Mouse (Mus musculus) small intestine, adult 2 months (tissue): ENCODE data around the gene Nox4. TPM values are rescaled to one million over a fixed set of nuclear protein-coding genes. Genes with fewer than 3 reads are reported as not detected.
"Not testable (repeated sequence)": the region's sequence is repeated elsewhere in the genome, so short reads cannot be mapped to it uniquely, and the experiment has no call there.

ENCODE experiments used
- H3K27ac ChIP-seq: fragments of 200-500 bp; 2 replicates; pipeline ENCODE4 v1.5.1; 2012; ENCODE audit warnings: low read depth, low read length, control low read depth, inconsistent platforms; ENCODE audit not compliant: insufficient read depth
- H3K27me3 ChIP-seq: fragments of 200-500 bp; 2 replicates; pipeline ENCODE4 v1.6.1; 2012; ENCODE audit warnings: mild to moderate bottlenecking, moderate library complexity, low read length, inconsistent platforms; ENCODE audit not compliant: control insufficient read depth, insufficient read depth
- H3K36me3 ChIP-seq: fragments of 200-500 bp; 2 replicates; pipeline ENCODE4 v1.6.1; 2012; ENCODE audit warnings: mild to moderate bottlenecking, low read length, control low read depth, inconsistent platforms; ENCODE audit not compliant: control insufficient read depth, insufficient read depth
- H3K4me1 ChIP-seq: fragments of 200-500 bp; 2 replicates; pipeline ENCODE4 v1.6.1; 2012; ENCODE audit warnings: low read length, inconsistent platforms, mixed read lengths; ENCODE audit not compliant: control insufficient read depth, insufficient read depth, insufficient read length
- H3K4me3 ChIP-seq: fragments of 200-500 bp; 2 replicates; pipeline ENCODE4 v1.5.1; 2012; ENCODE audit warnings: low read depth, mild to moderate bottlenecking, control low read depth, inconsistent platforms, low read length, moderate library complexity
- CTCF ChIP-seq: fragments of 200-500 bp; IDR thresholded peaks from 2 replicates; pipeline ENCODE4 v1.5.1; 2012; ENCODE audit warnings: low read depth, mild to moderate bottlenecking, control low read depth, inconsistent platforms, low read length, moderate library complexity, mixed read lengths; ENCODE audit not compliant: insufficient replicate concordance, insufficient read length; ENCODE audit errors: extremely low read depth
- POLR2A ChIP-seq: fragments of 200-500 bp; IDR thresholded peaks from 2 replicates; pipeline ENCODE4 v1.6.1; 2012; ENCODE audit warnings: low read depth, mild to moderate bottlenecking, control low read depth, inconsistent platforms, low read length, moderate library complexity
- WGBS: fragments of 180-500 bp; shearing (Covaris S2); methylation state at CpG from one replicate; pipeline ENCODE4 v1.1.7; 2018; 5-methylcytosine and 5-hydroxymethylcytosine counted together
- polyA plus RNA-seq: library from polyadenylated mRNA; depleted of rRNA; stranded (reverse); fragments of >200 nt; gene quantifications from 2 replicates; pipeline ENCODE4 v1.2.3, GENCODE M21; 2012; rRNA removed

Nox4 gene
- polyA plus RNA-seq, 1 experiment, result 0.14 TPM

GRCm38 (mm10) chr7:87370789-87371188 lies 124.9 kb downstream of the Nox4 start:
- no peak overlapping the region for H3K4me3 ChIP-seq
- no peak for TF ChIP-seq POLR2A
- no peak for TF ChIP-seq CTCF
- H3K36me3 ChIP-seq, result no peaks in the 10 kb centered on the region
- no peak overlapping the region for H3K27ac ChIP-seq
- H3K27me3 ChIP-seq, result no peaks in the 10 kb centered on the region
- no peaks in the 10 kb centered on the region for H3K4me1 ChIP-seq
- 64% methylated on average over 2 of the region's 2 CpGs for WGBS

GRCm38 (mm10) chr7:87371316-87371715 lies 125.4 kb downstream of the Nox4 start:
- TF ChIP-seq CTCF, result no peak
- no peak for TF ChIP-seq POLR2A
- WGBS, result 56% methylated on average over 2 of the region's 2 CpGs
- no peak overlapping the region for H3K27ac ChIP-seq
- no peaks in the 10 kb centered on the region for H3K36me3 ChIP-seq
- no peaks in the 10 kb centered on the region for H3K4me1 ChIP-seq
- no peaks in the 10 kb centered on the region for H3K27me3 ChIP-seq
- no peak overlapping the region for H3K4me3 ChIP-seq

GRCm38 (mm10) chr7:87374322-87374721 lies 128.4 kb downstream of the Nox4 start:
- H3K27ac ChIP-seq, result no peak overlapping the region
- TF ChIP-seq CTCF (no peak), POLR2A (no peak)
- no peaks in the 10 kb centered on the region for H3K36me3 ChIP-seq
- no peaks in the 10 kb centered on the region for H3K27me3 ChIP-seq
- H3K4me1 ChIP-seq, result no peaks in the 10 kb centered on the region
- H3K4me3 ChIP-seq, result no peak overlapping the region

GRCm38 (mm10) chr7:87374935-87375334 lies 129.0 kb downstream of the Nox4 start:
- 35% methylated on average over 2 of the region's 2 CpGs for WGBS

GRCm38 (mm10) chr7:87397023-87397422 lies 151.1 kb downstream of the Nox4 start:
- H3K27ac ChIP-seq, result no peak overlapping the region
- no peaks in the 10 kb centered on the region for H3K4me1 ChIP-seq
- no peak for TF ChIP-seq CTCF
- TF ChIP-seq POLR2A, result no peak
- 91% methylated on average over 7 of the region's 7 CpGs for WGBS
- H3K27me3 ChIP-seq, result no peaks in the 10 kb centered on the region
- H3K4me3 ChIP-seq, result no peak overlapping the region
- H3K36me3 ChIP-seq, result no peaks in the 10 kb centered on the region

More at GRCm38 (mm10) chr7:87374935-87375334, 129.0 kb downstream of the Nox4 start:
- Histone ChIP-seq H3K4me3 (no peak overlapping the region), H3K36me3 (no peaks in the 10 kb centered on the region), H3K27me3 (no peaks in the 10 kb centered on the region), H3K4me1 (no peaks in the 10 kb centered on the region), H3K27ac (no peak overlapping the region)
- TF ChIP-seq POLR2A (no peak), CTCF (no peak)

DNA sequence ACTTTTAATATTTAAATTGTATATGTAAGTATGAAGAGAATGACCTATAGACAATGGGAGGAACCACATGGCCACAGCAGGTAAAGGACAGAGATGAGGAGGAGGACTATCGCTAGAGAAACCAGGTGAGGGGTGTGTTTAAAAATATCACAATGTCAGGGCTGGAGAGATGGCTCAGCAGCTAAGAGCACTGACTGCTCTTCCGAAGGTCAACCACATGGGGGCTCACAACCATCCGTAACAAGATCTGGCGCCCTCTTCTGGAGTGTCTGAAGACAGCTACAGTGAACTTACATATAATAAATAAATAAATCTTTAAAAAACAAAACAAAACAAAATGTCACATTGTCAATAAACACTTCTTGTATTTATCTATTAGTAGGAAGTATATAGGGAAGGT lies 165.5 kb downstream of the Nox4 start:
- H3K27me3 ChIP-seq, H3K27ac ChIP-seq, H3K36me3 ChIP-seq, H3K4me1 ChIP-seq, H3K4me3 ChIP-seq: not testable (repeated sequence)
- WGBS, result 9% methylated on average over 4 of the region's 4 CpGs

DNA sequence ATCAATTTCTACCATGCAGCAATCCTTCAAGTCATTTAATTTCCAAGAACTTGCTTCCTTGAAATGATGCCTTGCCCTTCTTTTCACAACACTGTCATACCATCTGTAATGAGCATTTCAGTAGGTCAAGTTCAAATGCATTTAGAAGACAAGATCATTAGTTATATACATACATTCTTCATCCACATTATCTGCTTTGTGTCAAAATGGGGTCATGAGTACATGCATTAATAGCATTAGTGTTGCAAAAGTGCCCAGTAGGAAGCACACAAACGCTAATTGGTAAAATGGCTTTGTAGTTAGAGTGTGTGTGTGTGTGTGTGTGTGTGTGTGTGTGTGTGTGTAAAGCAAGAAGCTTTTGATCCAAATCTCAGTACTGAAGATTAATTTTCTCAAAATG lies 167.4 kb downstream of the Nox4 start:
- WGBS, result 62% methylated on average over 1 of the region's 1 CpGs
- TF ChIP-seq POLR2A (no peak), CTCF (no peak)
- H3K27ac ChIP-seq, result no peak overlapping the region
- H3K4me1 ChIP-seq, result no peaks in the 10 kb centered on the region
- no peaks in the 10 kb centered on the region for H3K36me3 ChIP-seq
- H3K4me3 ChIP-seq, result no peak overlapping the region
- H3K27me3 ChIP-seq, result no peaks in the 10 kb centered on the region

Other genes with a start within 250 kb of the Nox4 start
- not detected in 2 replicates for gene Vmn2r79, start 250.0 kb upstream of the Nox4 start, polyA plus RNA-seq
- gene Tyr, start 247.4 kb downstream of the Nox4 start, polyA plus RNA-seq, result not detected in 2 replicates